Mouse (Mus musculus) right cerebral cortex, postnatal 4 days (tissue): ENCODE measurements around the gene Grin3a.
A peak's percentile ranks its signal among the peaks of the same experiment; 100 is the strongest.

Experiments used
- DNase-seq: peaks from one replicate; pipeline ENCODE4 v3.0.0-alpha.2; 2022

Grin3a gene

DNA sequence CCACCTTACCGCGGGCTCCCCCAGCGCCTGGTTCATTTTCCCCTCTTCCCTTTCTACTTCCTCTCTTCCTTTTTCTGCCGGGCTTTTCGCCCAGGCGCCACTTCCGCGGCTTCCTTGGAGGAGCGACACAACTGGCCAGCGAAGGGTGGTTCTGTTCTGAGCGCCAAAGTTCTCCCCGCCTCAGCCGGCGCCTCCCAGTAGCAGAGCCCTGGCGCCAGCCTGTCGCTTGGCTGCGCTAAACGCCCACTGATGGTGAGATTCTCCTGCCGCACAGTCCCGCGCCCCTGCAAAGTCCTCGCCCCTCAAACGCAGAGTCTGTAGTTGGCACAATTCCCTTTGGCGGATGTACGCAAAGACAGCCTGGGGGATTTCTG, at the start of gene Grin3a:
Grin3a (minus strand) TSS at position 133 of the 374 bp plus-strand sequence.
- peak; percentile 82 for DNase-seq

DNA sequence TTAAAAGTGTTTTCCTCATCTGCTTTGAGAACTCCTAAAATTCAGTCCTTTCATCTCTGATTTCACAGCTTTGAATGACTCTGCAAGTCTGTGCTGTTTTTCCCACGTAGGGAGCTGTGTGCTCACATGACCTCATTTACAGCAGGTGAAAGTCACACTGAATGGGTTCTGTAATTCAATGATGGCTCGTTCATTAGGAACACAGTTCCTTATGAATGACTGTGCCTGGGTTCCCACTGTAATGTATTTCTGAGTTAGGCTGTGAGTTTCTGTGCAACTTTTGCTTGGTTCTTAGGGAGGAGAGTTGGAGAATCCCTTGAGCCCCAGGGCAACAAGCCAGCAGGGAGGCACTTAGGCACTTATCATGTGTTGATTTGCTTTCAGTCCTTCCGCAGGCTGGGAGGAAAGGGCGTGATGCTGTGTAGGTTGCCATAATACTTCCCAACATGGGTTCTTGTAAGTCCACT, 46.3 kb upstream of the Grin3a start:
- peak; percentile 3 for DNase-seq

DNA sequence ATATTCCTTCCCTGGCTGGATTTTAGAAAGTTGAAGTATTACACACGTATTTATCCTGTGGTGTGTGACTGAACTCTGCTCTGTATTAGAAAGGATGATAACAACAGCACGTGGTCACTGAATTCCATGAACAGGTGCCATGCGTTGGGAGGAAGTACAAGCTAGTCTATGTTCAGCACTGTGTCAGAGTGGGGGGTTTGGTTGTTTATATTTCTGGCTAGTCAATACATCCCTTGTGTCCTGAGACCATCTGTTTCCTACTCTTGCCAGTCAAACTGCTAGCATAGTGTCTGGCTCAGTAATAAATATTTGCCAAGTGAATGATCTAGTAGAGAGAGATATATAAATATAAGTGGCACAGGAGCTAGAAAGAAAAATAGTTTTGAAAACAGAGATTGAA, 31.5 kb upstream of the Grin3a start:
- DNase-seq: no peak

DNA sequence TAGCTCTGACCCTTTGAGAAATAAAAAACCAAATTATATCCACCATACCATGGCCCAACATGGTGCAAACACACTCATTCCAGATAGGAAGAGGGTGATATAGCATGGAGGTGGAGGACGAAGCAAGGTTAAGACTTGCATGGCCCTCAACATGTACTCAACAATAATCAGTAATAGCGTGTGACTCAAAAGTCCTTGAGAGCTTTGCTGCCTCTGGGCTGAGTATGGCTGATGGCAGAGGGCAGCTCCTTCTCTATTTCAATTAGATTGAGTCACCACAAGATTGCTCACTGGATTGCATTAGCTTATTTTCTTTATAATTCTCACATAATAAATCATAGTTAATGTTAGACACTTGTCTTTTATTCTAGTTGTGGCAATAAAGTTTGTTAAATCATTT, 15.1 kb upstream of the Grin3a start:
- DNase-seq: no peak

DNA sequence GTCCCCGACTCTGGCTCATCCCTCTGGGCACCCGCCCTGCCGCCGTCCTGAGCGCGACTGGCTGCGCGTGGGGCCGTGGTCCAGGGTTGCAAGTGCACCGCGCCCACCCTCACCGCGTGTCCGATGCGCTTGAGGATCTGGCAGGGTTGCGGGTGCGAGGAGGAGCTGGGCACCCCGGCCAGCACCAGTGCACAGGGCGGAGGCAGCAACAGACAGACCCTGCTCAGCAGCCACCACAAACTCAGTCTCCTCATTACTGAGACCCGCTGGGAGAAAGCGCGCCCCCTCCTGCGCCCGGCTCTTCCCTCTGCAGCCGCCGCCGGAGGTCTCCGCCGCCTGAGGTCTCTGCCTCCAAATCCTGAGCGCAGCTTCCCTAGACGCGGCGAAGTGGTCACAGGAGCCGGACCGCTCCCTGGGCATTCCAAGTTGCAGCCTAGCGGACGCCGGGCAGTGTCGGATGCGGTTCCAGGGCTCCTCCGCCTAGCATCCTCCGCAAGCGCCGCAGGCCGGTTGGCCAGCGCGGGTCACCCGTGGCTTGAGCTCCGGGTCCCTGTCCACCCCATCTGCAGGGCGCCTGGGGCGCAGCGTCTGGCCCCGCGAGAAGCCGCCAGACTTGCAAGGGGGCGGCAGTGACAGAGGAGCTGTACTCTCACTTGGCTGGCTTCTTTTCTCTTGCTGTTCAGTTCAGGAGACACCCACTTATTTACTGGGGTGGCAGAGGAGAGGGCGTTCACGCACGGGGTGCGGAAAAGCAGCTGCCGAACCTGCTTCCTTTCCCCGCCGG, 524 bp downstream of the Grin3a start:
- DNase-seq: peak; percentile 45

DNA sequence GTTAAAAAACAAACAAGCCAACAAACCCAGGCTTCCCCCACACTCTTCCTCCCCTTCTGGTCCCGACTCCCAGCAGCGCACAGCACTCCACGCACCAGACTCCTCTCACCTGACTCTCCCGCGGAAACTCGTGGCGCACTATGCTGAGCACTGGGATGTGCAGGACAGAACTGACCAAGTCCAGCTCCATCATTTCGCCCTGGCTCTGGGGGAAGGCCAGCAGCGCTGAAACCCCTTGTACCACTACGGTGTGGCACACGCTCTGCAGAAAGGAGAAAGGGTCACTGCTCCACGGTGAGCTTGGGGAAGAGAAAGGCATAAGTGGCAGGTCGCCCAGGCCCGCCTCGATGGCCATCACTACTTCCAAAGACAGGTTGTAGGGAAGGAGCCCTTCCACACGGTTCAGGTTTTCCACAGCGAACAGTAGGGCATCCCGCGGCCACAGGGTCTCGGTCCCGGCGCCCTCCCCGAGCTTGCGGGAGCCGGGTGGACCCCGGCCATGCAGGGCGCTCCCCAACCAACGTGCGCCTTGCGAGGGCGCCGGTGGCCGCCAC, 1.2 kb downstream of the Grin3a start:
- peak; percentile 16 for DNase-seq

DNA sequence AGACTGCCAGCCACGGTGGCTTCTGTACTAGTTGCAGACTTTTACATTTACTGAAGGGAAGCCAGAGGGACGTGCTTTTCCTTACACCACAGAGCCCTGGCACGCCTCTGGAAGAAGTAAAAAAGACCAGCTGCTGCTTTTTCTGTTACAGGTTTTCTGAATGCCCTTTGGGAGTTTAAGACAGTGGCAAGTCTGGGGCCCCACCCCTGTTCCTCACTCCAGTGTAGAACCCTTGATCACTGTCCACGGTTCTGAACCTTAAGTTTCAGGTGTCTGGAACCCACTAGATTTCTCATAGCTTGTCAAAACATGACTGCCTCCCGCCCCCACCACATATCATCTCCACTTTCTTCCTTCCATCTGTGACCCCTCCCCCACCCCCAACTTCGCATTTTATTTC, 1.8 kb downstream of the Grin3a start:
- DNase-seq: no peak

DNA sequence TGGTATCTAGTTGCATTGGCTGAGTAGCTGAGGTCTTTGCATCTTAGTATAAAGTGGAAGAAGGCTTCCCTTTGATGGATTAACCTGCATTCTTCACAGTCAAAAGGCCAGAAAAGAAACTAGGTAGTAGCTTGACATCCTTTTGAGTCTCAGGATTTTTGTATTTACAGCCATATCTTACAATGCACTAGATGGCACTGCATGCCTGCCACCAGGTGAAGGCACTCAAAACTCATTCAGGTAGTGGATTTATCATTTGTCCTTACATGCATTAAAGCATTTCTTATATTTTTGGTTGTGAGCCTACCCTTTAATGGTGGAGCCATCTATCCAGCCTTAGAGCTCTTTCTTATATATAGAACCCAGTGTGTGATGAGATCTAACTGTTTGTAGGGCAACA, 13.5 kb downstream of the Grin3a start:
- no peak for DNase-seq

DNA sequence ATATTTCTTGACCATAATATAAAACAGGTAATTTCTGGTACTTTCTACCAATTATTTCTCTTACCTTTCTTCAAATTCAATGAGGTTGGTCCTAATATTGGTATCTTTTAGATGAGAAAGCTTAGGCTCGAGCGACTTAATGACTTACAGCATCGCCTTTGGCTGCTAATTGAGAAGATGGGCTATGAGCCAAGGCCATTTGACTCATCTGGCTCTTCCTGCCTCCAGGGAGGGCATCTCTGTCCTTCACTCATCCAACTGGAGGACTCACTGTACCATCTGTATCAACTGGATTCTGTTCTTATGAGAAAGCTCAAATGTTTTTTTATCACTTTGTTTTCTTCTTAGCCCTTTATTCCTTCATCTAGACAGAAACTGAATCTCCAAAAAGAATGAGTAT, 31.7 kb downstream of the Grin3a start:
- no peak for DNase-seq

DNA sequence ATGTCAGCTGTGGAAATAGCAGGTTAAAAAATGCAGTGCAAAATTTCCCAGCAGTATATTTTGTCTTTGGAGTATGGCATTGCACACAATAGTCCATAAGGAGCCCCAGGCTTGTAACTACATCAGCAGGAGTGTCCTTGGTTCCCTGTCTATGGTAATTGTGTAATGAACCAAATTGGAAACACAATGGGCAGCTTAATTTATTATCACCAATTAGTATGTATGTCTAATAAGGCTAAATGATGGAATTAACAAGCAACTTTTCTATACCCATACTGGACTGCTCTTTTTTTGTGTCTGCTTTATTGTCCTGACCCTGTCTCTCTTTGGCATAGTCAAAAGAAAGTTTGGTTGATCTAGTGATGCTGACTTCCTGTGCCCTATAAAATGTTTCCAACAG, 38.8 kb downstream of the Grin3a start:
- no peak for DNase-seq

DNA sequence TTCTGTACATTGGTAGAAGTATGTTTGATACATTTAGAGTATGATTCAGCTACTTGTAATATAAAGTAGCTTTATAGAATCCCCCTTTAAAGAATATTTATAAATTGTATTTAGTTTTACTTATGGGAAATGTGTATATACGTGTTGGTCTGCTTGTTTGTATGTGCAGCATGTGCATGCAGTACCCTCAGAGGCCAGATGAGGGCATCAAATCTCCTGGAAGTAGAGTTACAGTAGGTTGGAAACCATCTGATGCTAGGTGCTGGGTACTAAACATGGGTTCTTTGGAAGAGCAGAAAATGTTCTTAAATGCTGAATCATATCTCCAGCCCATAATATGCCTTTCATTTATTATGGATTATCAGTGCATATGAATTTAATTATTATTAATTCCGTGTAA, 46.2 kb downstream of the Grin3a start:
- peak; percentile 11 for DNase-seq

DNA sequence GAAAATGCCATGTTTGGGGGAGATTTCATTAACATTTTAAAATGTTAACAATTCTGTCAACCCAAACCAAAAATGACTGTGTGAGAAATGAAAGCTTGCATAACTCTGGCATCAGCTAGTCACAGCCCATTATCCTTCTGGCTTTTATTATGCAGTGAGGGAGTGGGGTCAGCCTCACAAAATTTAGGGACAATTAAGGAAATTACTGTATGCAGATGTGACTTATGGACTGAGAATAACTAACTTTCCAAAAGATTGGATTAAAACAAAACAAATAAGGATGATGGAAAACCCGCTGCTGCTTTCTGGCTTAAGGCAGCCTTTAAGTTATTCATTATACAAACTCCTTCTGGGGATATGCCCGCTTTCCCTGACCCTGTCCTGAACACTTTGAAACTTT, 56.6 kb downstream of the Grin3a start:
- no peak for DNase-seq

DNA sequence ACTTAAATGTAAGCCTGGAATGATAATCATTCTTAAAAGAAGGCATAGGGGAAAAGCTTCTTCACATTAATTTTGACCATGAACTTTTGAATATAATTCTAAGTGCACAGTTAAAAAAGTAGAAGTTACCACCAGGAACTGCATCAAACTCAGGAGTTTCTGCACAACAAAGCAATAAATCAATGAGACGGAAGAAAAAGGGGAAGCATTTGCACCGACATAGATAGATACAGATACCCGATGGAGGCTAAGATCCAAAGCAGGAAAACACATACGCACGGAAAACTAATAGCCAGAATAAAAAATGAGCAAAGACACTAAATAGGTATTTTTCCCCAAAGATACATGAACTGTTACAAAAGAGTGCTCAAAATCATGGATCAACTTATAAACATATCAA, 102.7 kb downstream of the Grin3a start:
- no peak for DNase-seq

DNA sequence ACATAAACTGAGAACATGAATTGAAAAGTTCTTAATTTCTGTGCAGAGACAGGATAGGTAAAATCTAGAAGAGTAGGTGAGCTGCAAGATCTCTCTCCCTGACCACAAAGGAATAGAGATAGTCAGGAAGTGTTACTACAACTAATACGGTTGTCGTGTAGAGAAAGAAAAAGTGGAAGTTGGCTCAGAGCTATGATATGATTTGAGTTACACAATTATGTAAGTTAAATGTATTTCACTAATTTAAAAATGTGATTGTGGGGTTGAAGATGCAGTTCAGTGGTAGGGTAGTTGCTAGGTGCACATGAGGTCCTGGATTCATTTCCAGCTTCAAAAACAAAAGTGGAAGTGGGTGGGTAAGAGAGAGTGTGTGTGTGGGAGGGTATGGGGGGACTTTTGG, 103.6 kb downstream of the Grin3a start:
- DNase-seq: no peak

DNA sequence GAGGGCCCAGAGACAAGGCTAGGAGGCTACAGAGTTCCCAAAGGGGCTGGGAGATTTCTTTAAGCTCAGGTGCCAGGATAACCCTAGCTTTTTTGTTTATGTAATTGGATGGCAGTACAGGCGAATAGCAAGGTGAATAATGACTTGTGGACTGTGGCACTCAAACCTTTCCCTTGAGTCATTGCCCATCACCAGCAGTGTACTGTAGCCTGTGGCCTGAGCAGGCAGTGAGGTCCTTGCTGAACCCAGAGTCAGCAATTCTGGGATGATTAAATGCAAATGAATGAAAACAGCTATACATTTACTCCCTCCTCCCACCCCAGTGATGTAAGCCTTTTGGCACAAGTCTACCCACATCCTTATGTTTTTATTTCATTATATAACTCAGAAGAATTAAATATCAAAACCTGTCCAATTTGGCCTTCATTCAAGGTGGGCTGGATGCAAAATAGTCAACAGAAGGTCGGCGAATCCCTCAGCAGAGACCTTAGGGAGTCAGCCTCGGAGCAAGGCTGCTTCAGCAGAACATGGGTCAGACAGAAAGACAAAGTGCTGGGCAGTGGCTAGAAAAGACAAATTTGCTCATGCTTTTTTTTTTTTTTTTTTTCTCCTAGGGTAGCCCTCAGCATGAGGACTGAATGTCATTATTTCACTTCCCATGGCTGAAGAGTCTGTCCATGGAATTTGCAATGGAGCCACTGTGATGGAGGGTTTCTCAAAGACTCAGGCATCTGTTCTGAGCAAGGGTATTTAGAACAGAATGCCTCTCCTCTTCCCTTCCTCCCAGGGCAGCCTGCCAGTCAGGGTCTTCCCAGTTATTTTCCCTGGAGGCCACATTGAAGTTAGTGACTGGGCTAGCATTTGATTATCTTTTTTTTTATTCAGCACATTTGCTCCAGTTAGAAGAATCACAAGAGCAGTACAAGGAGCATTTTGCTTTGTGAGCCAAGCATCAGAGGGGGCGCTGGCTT, 104.5 kb downstream of the Grin3a start:
- peak; percentile 7 for DNase-seq

DNA sequence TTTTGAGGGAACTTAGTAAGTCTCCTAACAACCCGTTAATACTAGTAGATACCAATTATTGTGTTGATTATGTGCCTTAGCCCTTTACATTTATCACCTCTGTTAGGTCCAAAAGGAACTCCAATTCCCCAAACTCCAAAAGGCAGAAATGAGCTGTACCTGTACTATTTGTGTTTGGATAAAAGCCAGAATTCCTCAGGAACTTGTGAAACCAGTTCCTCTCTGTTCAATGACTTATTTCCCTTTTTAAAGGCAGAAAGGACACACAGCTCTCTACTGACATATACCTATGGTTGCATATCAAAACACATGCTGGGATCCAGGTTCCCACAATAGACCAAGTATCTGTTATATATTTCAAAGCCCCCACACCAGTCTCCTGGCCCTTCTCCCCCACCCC, 106.0 kb downstream of the Grin3a start:
- DNase-seq: no peak

DNA sequence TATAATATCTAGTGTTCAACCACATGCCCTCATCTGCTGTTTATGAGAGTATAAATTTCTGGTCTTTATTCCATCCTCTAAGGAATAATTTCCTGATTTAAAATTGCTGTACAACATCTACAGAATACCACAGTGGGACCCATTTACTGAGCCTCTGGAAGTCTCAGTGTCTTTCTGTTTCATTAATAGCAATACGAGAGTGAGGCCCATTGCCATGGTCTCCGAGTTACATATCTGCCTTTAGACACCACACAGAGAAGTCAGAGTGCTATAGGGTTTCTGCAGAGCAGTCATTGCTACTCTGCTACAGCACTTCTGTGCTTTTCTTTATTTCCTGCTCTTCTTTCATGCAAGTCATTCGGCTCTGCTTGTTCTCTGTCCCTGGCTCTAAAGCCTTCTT, 116.2 kb downstream of the Grin3a start:
- DNase-seq: no peak

DNA sequence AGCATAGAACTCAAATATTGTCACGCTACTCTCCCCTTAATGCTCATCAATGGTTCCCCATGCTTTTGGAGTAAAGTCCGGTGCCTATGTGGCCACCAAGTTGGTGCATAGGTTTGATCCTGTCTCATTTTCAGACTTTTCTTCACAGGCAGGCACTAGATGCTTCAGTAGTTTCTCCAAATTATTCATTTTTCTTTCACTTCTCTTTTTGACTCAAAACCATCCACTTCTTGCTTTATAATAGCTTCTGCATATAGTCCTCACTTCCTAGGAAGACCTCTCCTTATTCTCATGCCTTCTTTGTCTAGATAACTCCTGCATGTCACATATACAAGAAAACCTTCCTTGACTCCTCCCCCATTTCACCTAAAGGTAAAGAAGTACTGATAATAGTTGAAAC, 121.6 kb downstream of the Grin3a start:
- no peak for DNase-seq

DNA sequence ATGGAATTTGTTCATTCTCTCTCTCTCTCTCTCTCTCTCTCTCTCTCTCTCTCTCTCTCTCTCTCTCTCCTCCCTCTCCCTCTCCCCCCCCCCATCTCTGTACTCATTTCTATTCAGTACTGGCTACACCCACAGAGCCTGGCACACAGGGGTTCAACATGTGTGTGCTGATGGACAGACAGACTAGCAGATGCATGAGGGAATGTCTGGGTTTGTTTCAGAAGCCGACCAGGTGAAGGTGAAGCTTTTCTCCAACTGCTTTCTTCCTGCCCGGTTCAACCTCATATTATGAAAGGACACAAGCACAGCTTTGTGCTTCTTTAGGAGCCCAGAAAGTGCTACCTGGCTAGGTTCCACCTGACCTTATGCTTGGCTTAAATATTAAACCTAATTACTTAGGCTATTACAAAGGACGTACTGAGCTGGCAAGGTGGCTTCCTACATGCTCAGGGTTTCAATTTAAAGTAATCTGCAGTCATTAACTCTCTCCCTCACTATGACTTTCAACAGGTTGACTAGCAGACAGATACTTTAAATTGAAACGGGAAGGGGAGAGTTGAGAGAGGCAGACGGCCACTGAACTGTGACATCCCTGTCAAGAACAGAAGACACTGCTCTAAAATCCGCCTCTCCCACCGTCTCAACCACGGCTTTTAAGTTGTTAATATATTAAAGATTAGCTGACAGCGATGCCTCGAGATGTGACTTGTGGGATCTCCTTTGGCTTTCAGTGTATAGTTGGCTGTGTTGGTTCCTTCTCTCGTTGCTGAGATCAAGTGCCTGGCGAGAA, 153.9 kb downstream of the Grin3a start:
- no peak for DNase-seq

DNA sequence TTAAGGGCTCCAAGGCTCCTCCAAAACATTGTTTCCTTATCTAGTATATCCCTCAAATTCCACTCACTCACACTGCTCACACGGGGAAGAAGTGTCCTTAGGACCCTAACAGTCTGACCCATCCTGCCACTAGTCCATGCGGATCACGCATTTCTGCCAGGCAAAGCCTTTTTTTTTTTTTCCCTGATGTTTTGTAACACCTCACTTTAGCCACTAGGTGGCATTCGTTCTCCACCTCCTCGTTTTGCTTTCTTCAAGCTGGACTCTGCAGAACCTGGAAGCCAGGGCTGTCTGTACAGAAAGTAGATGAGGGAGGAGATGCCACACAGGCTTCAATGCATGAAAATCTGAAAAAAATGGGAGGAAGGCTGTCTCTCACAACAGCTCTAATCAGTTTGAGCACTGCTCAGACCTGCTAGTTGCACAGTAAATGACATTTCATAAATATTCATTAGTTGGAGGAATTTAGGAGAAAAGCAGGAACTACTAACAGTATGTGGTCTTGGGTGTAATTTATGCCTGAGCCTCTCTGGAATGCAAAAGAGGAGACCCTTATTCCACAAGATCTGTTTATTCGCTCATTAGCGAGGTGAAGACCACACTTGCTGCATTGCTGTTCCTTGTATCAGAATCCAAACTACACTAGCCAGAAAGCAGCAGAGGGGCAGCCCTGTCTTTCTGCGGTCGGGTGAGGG, 156.8 kb downstream of the Grin3a start:
- peak; percentile 33 for DNase-seq

DNA sequence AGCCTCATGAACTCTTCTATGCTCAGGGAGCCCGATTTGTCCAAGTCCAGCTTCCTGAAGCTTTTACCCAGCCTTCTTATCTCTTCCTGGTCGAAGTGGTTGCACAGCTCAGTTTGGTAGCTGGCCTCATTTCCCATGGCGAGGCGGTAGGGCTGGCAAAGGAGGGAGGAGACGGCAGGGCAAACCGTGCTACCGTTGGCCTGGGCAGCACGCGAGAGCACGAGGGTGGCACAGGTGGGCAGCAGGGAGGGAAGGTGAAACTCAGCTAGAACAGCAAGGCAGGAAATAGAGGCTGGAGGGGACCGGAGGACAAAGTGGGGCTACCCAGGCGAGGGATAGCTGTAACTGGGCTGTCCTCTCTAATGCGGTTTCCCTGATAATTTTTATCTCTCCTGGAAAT, 163.7 kb downstream of the Grin3a start, which contains the start of gene Ppp3r2:
Ppp3r2 (minus strand) TSS at position 213 of the 400 bp plus-strand sequence.
- DNase-seq: no peak
